Mouse (Mus musculus) kidney, embryonic 15.5 days (tissue): ENCODE results near the gene Plcb2. TPM values are rescaled to one million over a fixed set of nuclear protein-coding genes. Genes with fewer than 3 reads are reported as not detected.

Source experiments
- ATAC-seq: fragments of 200-750 bp; cut with Nextera tagmentation; replicated peaks from 2 replicates; pipeline ENCODE4 v1.8.0; 2017; ENCODE audit warnings: moderate TSS enrichment; ENCODE audit not compliant: low FRiP score
- H3K27ac ChIP-seq: fragments of 300-500 bp; sonication (generic); 2 replicates; pipeline ENCODE4 v1.5.1; 2015; ENCODE audit warnings: mild to moderate bottlenecking, inconsistent platforms
- H3K27me3 ChIP-seq: fragments of 300-500 bp; sonication (generic); 2 replicates; pipeline ENCODE4 v1.6.1; 2015; ENCODE audit warnings: inconsistent platforms
- H3K36me3 ChIP-seq: fragments of 300-500 bp; sonication (generic); 2 replicates; pipeline ENCODE4 v1.6.1; 2015; ENCODE audit warnings: inconsistent platforms
- H3K4me1 ChIP-seq: fragments of 300-500 bp; sonication (generic); 2 replicates; pipeline ENCODE4 v1.6.1; 2015; ENCODE audit warnings: inconsistent platforms
- H3K4me2 ChIP-seq: fragments of 300-500 bp; sonication (generic); 2 replicates; pipeline ENCODE4 v1.6.1; 2015; ENCODE audit warnings: moderate library complexity, mild to moderate bottlenecking, inconsistent platforms
- H3K4me3 ChIP-seq: fragments of 300-500 bp; sonication (generic); replicated peaks from 2 replicates; pipeline ENCODE4 v1.5.1; 2015; ENCODE audit warnings: mild to moderate bottlenecking, inconsistent platforms
- H3K9ac ChIP-seq: fragments of 300-500 bp; sonication (generic); 2 replicates; pipeline ENCODE4 v1.6.1; 2015; ENCODE audit warnings: mild to moderate bottlenecking, inconsistent platforms
- H3K9me3 ChIP-seq: fragments of 300-500 bp; sonication (generic); replicated peaks from 2 replicates; pipeline ENCODE4 v1.6.1; 2016; ENCODE audit warnings: inconsistent platforms
- WGBS: fragments of 180-500 bp; shearing (Covaris S2); methylation state at CpG from one replicate; pipeline ENCODE4 v1.1.7; 2015; ENCODE audit warnings: mixed read lengths; 5-methylcytosine and 5-hydroxymethylcytosine counted together
- polyA plus RNA-seq: library from polyadenylated mRNA; unstranded; fragments of >200 nt; fragmentation: Nextera tagmentation; extraction: Ambion mirVana; gene quantifications from 2 replicates; pipeline ENCODE4 v1.2.1, GENCODE M21; 2015

The Plcb2 gene
- polyA plus RNA-seq, 1 experiment from 2014 or later: 1.5 TPM

GRCm38 (mm10) chr2:118659493-118659892 is 68.7 kb downstream of the Plcb2 start:
- peaks cover 41% of the 10 kb centered on the region for H3K4me1 ChIP-seq
- no peak overlapping the region for H3K9ac ChIP-seq
- WGBS: 78% methylated on average over 12 of the region's 12 CpGs
- H3K27me3 ChIP-seq: peaks cover 35% of the 10 kb centered on the region
- H3K27ac ChIP-seq: no peak overlapping the region
- peak overlapping the region; percentile 46 for H3K4me3 ChIP-seq
- no peaks in the 10 kb centered on the region for H3K36me3 ChIP-seq
- H3K4me2 ChIP-seq: peak overlapping the region; percentile 67
- ATAC-seq: no peak
- no peaks in the 10 kb centered on the region for H3K9me3 ChIP-seq

GRCm38 (mm10) chr2:118659077-118659476 is 69.2 kb downstream of the Plcb2 start:
- H3K36me3 ChIP-seq: no peaks in the 10 kb centered on the region
- 69% methylated on average over 1 of the region's 1 CpGs for WGBS
- H3K9me3 ChIP-seq: no peaks in the 10 kb centered on the region
- peaks cover 41% of the 10 kb centered on the region for H3K4me1 ChIP-seq
- H3K4me3 ChIP-seq: no peak overlapping the region
- H3K4me2 ChIP-seq: no peak overlapping the region
- no peak overlapping the region for H3K27ac ChIP-seq
- peak; percentile 50 for ATAC-seq
- H3K27me3 ChIP-seq: peaks cover 30% of the 10 kb centered on the region
- H3K9ac ChIP-seq: no peak overlapping the region

GRCm38 (mm10) chr2:118658457-118658856 is 69.8 kb downstream of the Plcb2 start:
- Histone ChIP-seq H3K27ac (no peak overlapping the region), H3K27me3 (peaks cover 24% of the 10 kb centered on the region), H3K4me2 (no peak overlapping the region), H3K36me3 (no peaks in the 10 kb centered on the region), H3K4me1 (peaks cover 38% of the 10 kb centered on the region), H3K4me3 (no peak overlapping the region), H3K9me3 (no peaks in the 10 kb centered on the region), H3K9ac (no peak overlapping the region)
- peak; percentile 75; the same call in 1 of the 2 replicates for ATAC-seq
- 22% methylated on average over 4 of the region's 4 CpGs for WGBS

Other genes with a start within 250 kb of the Plcb2 start
- 224 and 241 TPM in 2 replicates for gene Srp14, start 248.7 kb downstream of the Plcb2 start, polyA plus RNA-seq
- gene Bmf, start 178.8 kb downstream of the Plcb2 start, polyA plus RNA-seq: 7.6 and 8.2 TPM in 2 replicates
- gene Bub1b, start 130.2 kb downstream of the Plcb2 start, polyA plus RNA-seq: 98.5 and 103 TPM in 2 replicates
- 0.84 and 1.3 TPM in 2 replicates for gene Pak6, start 65.1 kb downstream of the Plcb2 start, polyA plus RNA-seq
- gene Ankrd63, start 24.5 kb downstream of the Plcb2 start, polyA plus RNA-seq: 0.28 and 0.39 TPM in 2 replicates
- gene Inafm2, start 17.3 kb upstream of the Plcb2 start, polyA plus RNA-seq: 14.0 and 15.6 TPM in 2 replicates
- gene Ccdc9b, start 34.2 kb upstream of the Plcb2 start, polyA plus RNA-seq: 1.0 and 1.2 TPM in 2 replicates
- gene Phgr1, start 44.3 kb upstream of the Plcb2 start, polyA plus RNA-seq: 1.1 TPM in 1 of 2 replicates, not detected in the other
- gene Disp2, start 51.3 kb upstream of the Plcb2 start, polyA plus RNA-seq: 0.40 and 2.1 TPM in 2 replicates
- gene Knstrn, start 85.6 kb upstream of the Plcb2 start, polyA plus RNA-seq: 120 and 124 TPM in 2 replicates
- 71.6 and 82.8 TPM in 2 replicates for gene Ivd, start 133.5 kb upstream of the Plcb2 start, polyA plus RNA-seq
- 3.8 and 4.4 TPM in 2 replicates for gene Bahd1, start 171.9 kb upstream of the Plcb2 start, polyA plus RNA-seq
- gene Chst14, start 198.1 kb upstream of the Plcb2 start, polyA plus RNA-seq: 25.9 and 28.4 TPM in 2 replicates